Mouse (Mus musculus): Measurements from ENCODE around the gene Syt1. TPM values are rescaled to one million over a fixed set of nuclear protein-coding genes. Genes with fewer than 3 reads are reported as not detected.

Gene Syt1
- total RNA-seq, 1 experiment = 0.58 TPM

DNA sequence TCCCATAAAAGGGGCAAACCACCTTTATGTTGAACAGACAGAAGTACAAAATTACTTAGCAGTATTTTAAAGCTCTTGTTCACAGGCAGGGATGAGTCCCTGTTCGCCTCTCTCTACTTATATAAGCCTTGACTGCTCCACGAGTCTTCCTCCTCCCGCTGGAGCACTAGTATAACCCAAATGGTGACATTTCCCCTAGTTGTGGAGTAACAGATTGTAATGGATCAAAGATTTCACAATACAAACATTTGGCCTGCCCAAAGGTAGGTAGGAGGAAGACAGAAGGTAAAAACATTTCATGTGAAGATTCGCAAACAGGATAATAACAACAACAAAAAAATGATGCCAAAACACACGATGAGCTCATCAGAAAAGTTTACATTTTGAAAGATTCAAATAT lies 391.6 kb downstream of the Syt1 start:
- no peak overlapping the region for H3K9ac ChIP-seq (ENCODE audit: insufficient read depth, low read depth, low read length, poor library complexity, severe bottlenecking)
- H3K27ac ChIP-seq (ENCODE audit: insufficient read depth, low read depth, low read length, poor library complexity, severe bottlenecking) = no peak overlapping the region
- in situ Hi-C loops (cut with MboI; ENCODE audit: low sequenced_read_pairs in 2 of 2, unreplicated experiment in 2 of 2) = no loop called here
- TF ChIP-seq ZNF384 (IDR thresholded peaks at IDR 0.05; ENCODE audit: low read depth, low read length) (no peak), CHD2 (IDR thresholded peaks at IDR 0.05; ENCODE audit: low read depth, low read length) (no peak), ZC3H11A (IDR thresholded peaks at IDR 0.05; ENCODE audit: borderline replicate concordance, low read depth, low read length) (no peak), MAFK (IDR thresholded peaks at IDR 0.05; ENCODE audit: insufficient read depth, low read depth, low read length) (no peak), HCFC1 (IDR thresholded peaks at IDR 0.05; ENCODE audit: borderline replicate concordance, insufficient read depth, low read length) (no peak)
- H3K36me3 ChIP-seq (ENCODE audit: control insufficient read depth, insufficient read depth, low read length, poor library complexity, severe bottlenecking) = no peaks in the 10 kb centered on the region
- H3K4me3 ChIP-seq (ENCODE audit: insufficient read depth in 1 of 2, low read depth in 1 of 2, low read length in 2 of 2, poor library complexity in 1 of 2, severe bottlenecking in 1 of 2) = no peak overlapping the region
- no peak for DNase-seq (ENCODE audit: low read depth, low spot score)
- H3K9me3 ChIP-seq (ENCODE audit: control insufficient read depth, insufficient read depth, low read depth, low read length) = no peaks in the 10 kb centered on the region
- no peaks in the 10 kb centered on the region for H3K4me1 ChIP-seq (ENCODE audit: control insufficient read depth in 2 of 2, insufficient read depth in 2 of 2, low read length in 2 of 2, poor library complexity in 1 of 2)

DNA sequence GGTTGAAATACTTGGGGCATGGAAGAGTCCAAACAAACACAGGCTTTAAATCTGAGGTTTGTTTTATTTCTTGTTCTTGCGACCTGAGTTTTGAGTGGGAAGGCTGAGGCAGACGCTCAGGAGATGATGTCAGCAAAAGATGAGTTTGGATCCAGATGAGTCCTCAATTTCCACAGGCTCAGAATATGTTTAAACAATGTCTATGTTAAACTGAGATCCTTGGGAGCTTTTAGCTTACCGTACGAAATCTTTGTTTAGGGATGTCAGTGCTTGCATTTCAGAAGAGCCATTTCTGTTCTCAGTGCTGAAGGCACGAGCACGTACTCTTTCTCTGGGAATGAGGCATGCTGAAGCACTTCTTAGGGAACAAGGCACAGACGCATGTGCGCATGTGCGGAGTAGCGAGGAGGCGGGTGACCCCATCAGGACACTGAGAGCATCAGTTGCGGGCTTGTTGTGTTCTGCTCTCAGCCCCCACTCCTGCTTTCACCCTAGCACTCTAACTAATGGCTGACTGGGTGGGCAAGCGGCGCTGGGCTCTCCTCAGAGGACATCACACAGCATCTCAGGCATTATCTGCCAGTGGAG lies 400.6 kb downstream of the Syt1 start:
- Histone ChIP-seq H3K4me1 (ENCODE audit: control insufficient read depth in 2 of 2, insufficient read depth in 2 of 2, low read length in 2 of 2, poor library complexity in 1 of 2) (no peaks in the 10 kb centered on the region), H3K4me3 (ENCODE audit: insufficient read depth in 1 of 2, low read depth in 1 of 2, low read length in 2 of 2, poor library complexity in 1 of 2, severe bottlenecking in 1 of 2) (no peak overlapping the region), H3K9me3 (ENCODE audit: control insufficient read depth, insufficient read depth, low read depth, low read length) (no peaks in the 10 kb centered on the region), H3K36me3 (ENCODE audit: control insufficient read depth, insufficient read depth, low read length, poor library complexity, severe bottlenecking) (no peaks in the 10 kb centered on the region), H3K9ac (ENCODE audit: insufficient read depth, low read depth, low read length, poor library complexity, severe bottlenecking) (no peak overlapping the region), H3K27ac (ENCODE audit: insufficient read depth, low read depth, low read length, poor library complexity, severe bottlenecking) (no peak overlapping the region)
- DNase-seq (ENCODE audit: low read depth, low spot score) = peak; percentile 7
- in situ Hi-C loops (cut with MboI; ENCODE audit: low sequenced_read_pairs in 2 of 2, unreplicated experiment in 2 of 2) = no loop called here
- TF ChIP-seq MAFK (IDR thresholded peaks at IDR 0.05; ENCODE audit: insufficient read depth, low read depth, low read length) (no peak), CHD2 (IDR thresholded peaks at IDR 0.05; ENCODE audit: low read depth, low read length) (no peak), ZNF384 (IDR thresholded peaks at IDR 0.05; ENCODE audit: low read depth, low read length) (no peak), ZC3H11A (IDR thresholded peaks at IDR 0.05; ENCODE audit: borderline replicate concordance, low read depth, low read length) (no peak), HCFC1 (IDR thresholded peaks at IDR 0.05; ENCODE audit: borderline replicate concordance, insufficient read depth, low read length) (no peak)

DNA sequence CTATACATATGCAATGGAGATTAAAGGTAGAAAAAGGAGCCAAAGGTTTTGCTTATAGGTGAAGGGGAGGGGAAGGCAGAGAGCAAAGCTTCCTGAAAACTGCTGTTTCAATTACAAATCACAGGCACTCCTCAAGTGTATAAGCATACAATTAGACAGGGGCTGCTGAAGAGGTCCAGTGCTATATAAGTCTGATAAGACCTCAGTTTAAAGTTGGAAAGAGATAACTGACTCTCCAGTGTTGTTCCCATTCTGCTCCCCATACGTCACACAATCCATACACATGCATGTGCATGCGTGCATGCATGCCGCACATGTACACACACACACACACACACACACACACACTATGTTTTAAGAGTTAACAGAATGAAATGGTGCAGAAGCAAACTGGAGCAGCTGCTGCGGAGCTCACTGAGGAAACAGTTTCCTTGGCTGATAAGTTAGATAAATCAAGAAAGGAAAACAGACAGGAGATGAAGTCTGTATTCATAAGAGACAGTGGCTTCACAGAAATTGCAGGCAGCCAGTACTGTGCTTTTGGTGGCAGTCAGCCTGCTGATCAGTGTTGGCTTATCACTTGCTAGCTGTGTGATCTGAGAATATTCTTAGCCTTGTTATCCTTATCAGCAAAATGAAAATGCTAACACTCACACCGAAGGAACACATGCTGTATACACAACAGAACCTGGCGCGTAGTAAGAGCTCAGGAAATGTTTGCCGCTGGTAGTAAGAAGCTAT lies 408.9 kb downstream of the Syt1 start:
- Histone ChIP-seq H3K4me1 (ENCODE audit: control insufficient read depth in 2 of 2, insufficient read depth in 2 of 2, low read length in 2 of 2, poor library complexity in 1 of 2) (no peaks in the 10 kb centered on the region), H3K36me3 (ENCODE audit: control insufficient read depth, insufficient read depth, low read length, poor library complexity, severe bottlenecking) (no peaks in the 10 kb centered on the region), H3K9me3 (ENCODE audit: control insufficient read depth, insufficient read depth, low read depth, low read length) (no peaks in the 10 kb centered on the region), H3K9ac (ENCODE audit: insufficient read depth, low read depth, low read length, poor library complexity, severe bottlenecking) (no peak overlapping the region), H3K4me3 (ENCODE audit: insufficient read depth in 1 of 2, low read depth in 1 of 2, low read length in 2 of 2, poor library complexity in 1 of 2, severe bottlenecking in 1 of 2) (no peak overlapping the region), H3K27ac (ENCODE audit: insufficient read depth, low read depth, low read length, poor library complexity, severe bottlenecking) (no peak overlapping the region)
- no peak for DNase-seq (ENCODE audit: low read depth, low spot score)
- in situ Hi-C loops (cut with MboI; ENCODE audit: low sequenced_read_pairs in 2 of 2, unreplicated experiment in 2 of 2) = no loop called here
- TF ChIP-seq HCFC1 (IDR thresholded peaks at IDR 0.05; ENCODE audit: borderline replicate concordance, insufficient read depth, low read length) = no peak
- TF ChIP-seq MAFK (IDR thresholded peaks at IDR 0.05; ENCODE audit: insufficient read depth, low read depth, low read length) = no peak
- TF ChIP-seq ZNF384 (IDR thresholded peaks at IDR 0.05; ENCODE audit: low read depth, low read length) = no peak
- no peak for TF ChIP-seq CHD2 (IDR thresholded peaks at IDR 0.05; ENCODE audit: low read depth, low read length)
- TF ChIP-seq ZC3H11A (IDR thresholded peaks at IDR 0.05; ENCODE audit: borderline replicate concordance, low read depth, low read length) = no peak

DNA sequence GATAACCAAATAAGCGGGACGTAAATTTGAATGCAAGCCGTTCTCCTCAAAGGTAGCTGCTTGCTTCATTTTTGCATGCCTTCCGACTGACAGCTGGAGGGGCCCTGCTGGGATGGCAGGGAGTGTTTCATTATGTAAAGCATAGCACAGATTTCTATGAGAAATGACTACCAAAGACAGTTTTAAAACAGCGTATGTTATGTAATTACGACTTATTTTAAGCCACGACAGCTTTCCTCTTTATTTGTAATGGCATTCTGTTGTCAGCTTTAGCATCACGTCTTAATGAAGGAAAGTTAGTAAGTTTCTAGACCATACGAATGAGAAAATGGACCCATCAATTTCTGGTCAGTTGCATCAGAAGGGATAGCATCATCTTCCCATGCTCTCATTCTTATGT lies 410.1 kb downstream of the Syt1 start:
- Histone ChIP-seq H3K4me1 (ENCODE audit: control insufficient read depth in 2 of 2, insufficient read depth in 2 of 2, low read length in 2 of 2, poor library complexity in 1 of 2) (no peaks in the 10 kb centered on the region), H3K36me3 (ENCODE audit: control insufficient read depth, insufficient read depth, low read length, poor library complexity, severe bottlenecking) (no peaks in the 10 kb centered on the region), H3K27ac (ENCODE audit: insufficient read depth, low read depth, low read length, poor library complexity, severe bottlenecking) (no peak overlapping the region), H3K9ac (ENCODE audit: insufficient read depth, low read depth, low read length, poor library complexity, severe bottlenecking) (no peak overlapping the region), H3K4me3 (ENCODE audit: insufficient read depth in 1 of 2, low read depth in 1 of 2, low read length in 2 of 2, poor library complexity in 1 of 2, severe bottlenecking in 1 of 2) (no peak overlapping the region), H3K9me3 (ENCODE audit: control insufficient read depth, insufficient read depth, low read depth, low read length) (no peaks in the 10 kb centered on the region)
- in situ Hi-C loops (cut with MboI; ENCODE audit: low sequenced_read_pairs in 2 of 2, unreplicated experiment in 2 of 2) = no loop called here
- no peak for DNase-seq (ENCODE audit: low read depth, low spot score)
- no peak for TF ChIP-seq ZNF384 (IDR thresholded peaks at IDR 0.05; ENCODE audit: low read depth, low read length)
- no peak for TF ChIP-seq MAFK (IDR thresholded peaks at IDR 0.05; ENCODE audit: insufficient read depth, low read depth, low read length)
- TF ChIP-seq ZC3H11A (IDR thresholded peaks at IDR 0.05; ENCODE audit: borderline replicate concordance, low read depth, low read length) = no peak
- no peak for TF ChIP-seq HCFC1 (IDR thresholded peaks at IDR 0.05; ENCODE audit: borderline replicate concordance, insufficient read depth, low read length)
- no peak for TF ChIP-seq CHD2 (IDR thresholded peaks at IDR 0.05; ENCODE audit: low read depth, low read length)
